Mouse (Mus musculus) heart, embryonic 16.5 days (tissue): Measurements from ENCODE around the gene Alkbh1. TPM values are rescaled to one million over a fixed set of nuclear protein-coding genes. Genes with fewer than 3 reads are reported as not detected.

ENCODE experiments used
- ATAC-seq: fragments of 200-750 bp; cut with Nextera tagmentation; replicated peaks from 2 replicates; pipeline ENCODE4 v1.8.0; 2017; ENCODE audit warnings: moderate number of reproducible peaks; ENCODE audit not compliant: insufficient read depth, low FRiP score; ENCODE audit errors: extremely low read depth
- H3K27ac ChIP-seq: fragments of 300-500 bp; sonication (generic); 2 replicates; pipeline ENCODE4 v1.5.1; 2014; ENCODE audit warnings: mild to moderate bottlenecking, low read length, control low read depth, moderate library complexity
- H3K27me3 ChIP-seq: fragments of 300-500 bp; sonication (generic); 2 replicates; pipeline ENCODE4 v1.6.1; 2014; ENCODE audit warnings: low read length, mixed read lengths; ENCODE audit not compliant: control insufficient read depth, insufficient read depth
- H3K36me3 ChIP-seq: fragments of 300-500 bp; sonication (generic); 2 replicates; pipeline ENCODE4 v1.6.1; 2014; ENCODE audit not compliant: control insufficient read depth, insufficient read depth
- H3K4me1 ChIP-seq: fragments of 300-500 bp; sonication (generic); 2 replicates; pipeline ENCODE4 v1.6.1; 2014; ENCODE audit warnings: low read length, mixed read lengths; ENCODE audit not compliant: control insufficient read depth, insufficient read depth
- H3K4me2 ChIP-seq: fragments of 300-500 bp; sonication (generic); 2 replicates; pipeline ENCODE4 v1.6.1; 2014; ENCODE audit warnings: low read depth, mild to moderate bottlenecking, control low read depth, low read length
- H3K4me3 ChIP-seq: fragments of 300-500 bp; sonication (generic); 2 replicates; pipeline ENCODE4 v1.5.1; 2014; ENCODE audit warnings: mild to moderate bottlenecking, control low read depth, low read length
- H3K9ac ChIP-seq: fragments of 300-500 bp; sonication (generic); 2 replicates; pipeline ENCODE4 v1.6.1; 2014; ENCODE audit warnings: low read length, control low read depth
- H3K9me3 ChIP-seq: fragments of 300-500 bp; sonication (generic); replicated peaks from 2 replicates; pipeline ENCODE4 v1.6.1; 2016; ENCODE audit warnings: low read length; ENCODE audit not compliant: control insufficient read depth
- WGBS: fragments of 180-500 bp; shearing (Covaris S2); extraction: QIAGEN DNeasy Blood & Tissue Kit; methylation state at CpG from one replicate; pipeline ENCODE4 v1.1.7; 2014; 5-methylcytosine and 5-hydroxymethylcytosine counted together
- polyA plus RNA-seq: library from polyadenylated mRNA; unstranded; fragments of >200 nt; fragmentation: Nextera tagmentation; extraction: Ambion mirVana; gene quantifications from 2 replicates; pipeline ENCODE4 v1.2.1, GENCODE M21; 2015

Gene Alkbh1
- polyA plus RNA-seq, 1 experiment from 2014 or later, result 37.5 TPM

- H3K9ac ChIP-seq, result peak overlapping the region; percentile 30
Measured at GRCm38 (mm10) chr12:87407869-87408605, 35.8 kb downstream of the Alkbh1 start.

DNA sequence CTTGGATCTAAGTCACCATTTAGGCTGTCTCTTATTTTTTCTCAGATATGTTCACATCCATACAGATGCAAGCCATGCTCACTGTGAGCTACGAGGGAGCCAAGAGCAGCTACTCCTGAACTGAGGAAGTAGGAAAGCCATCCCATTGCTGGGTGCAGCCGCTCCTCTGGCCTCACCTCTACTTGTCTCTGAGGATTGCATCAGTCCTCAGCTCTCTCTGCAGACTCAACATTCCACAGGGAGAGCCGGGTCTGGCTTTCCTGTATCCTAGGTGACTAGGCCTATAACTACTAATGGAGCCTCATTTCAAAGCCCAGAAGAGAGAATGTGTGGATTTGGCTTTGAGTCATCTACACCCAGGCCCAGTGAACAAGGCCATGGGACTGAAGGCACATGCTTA, 38.1 kb downstream of the Alkbh1 start:
- Histone ChIP-seq H3K36me3 (no peaks in the 10 kb centered on the region), H3K4me3 (no peak overlapping the region), H3K9ac (no peak overlapping the region), H3K27me3 (no peaks in the 10 kb centered on the region), H3K27ac (no peak overlapping the region), H3K9me3 (no peaks in the 10 kb centered on the region), H3K4me2 (no peak overlapping the region), H3K4me1 (peaks cover 10% of the 10 kb centered on the region)
- no peak for ATAC-seq
- 56% methylated on average over 3 of the region's 3 CpGs for WGBS

More at GRCm38 (mm10) chr12:87407869-87408605, 35.8 kb downstream of the Alkbh1 start:
- Histone ChIP-seq H3K9me3 (no peaks in the 10 kb centered on the region), H3K36me3 (no peaks in the 10 kb centered on the region), H3K27ac (peak overlapping the region; percentile 72), H3K4me1 (peaks cover 20% of the 10 kb centered on the region), H3K4me3 (peak overlapping the region; percentile 30), H3K4me2 (peak overlapping the region; percentile 57), H3K27me3 (no peaks in the 10 kb centered on the region)
- peak; percentile 47 for ATAC-seq
- WGBS, result 15% methylated on average over 21 of the region's 21 CpGs

DNA sequence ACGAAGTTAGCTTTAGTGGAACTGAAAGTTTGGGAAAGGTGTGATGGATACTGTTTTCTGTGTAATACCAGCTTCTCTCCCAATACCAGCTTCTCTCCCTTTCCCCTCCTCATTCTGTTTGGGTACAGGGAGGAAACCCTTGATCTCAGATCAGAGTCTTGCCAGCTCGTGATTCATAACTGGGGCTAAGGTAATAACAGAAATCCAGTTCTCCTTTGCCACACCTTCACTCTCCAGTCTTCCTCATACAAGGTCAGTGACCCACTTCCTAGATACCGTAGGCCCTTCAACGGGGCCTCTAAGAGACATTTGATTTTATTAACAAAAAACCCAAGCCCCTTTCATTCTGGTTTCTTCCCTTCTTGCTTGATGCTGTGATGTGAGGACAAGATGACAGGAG, 38.7 kb downstream of the Alkbh1 start:
- Histone ChIP-seq H3K9me3 (no peaks in the 10 kb centered on the region), H3K27ac (no peak overlapping the region), H3K4me1 (peaks cover 10% of the 10 kb centered on the region), H3K4me3 (no peak overlapping the region), H3K36me3 (no peaks in the 10 kb centered on the region), H3K4me2 (no peak overlapping the region), H3K9ac (no peak overlapping the region), H3K27me3 (no peaks in the 10 kb centered on the region)
- whole genome bisulfite sequencing, result 78% methylated on average over 4 of the region's 4 CpGs
- ATAC-seq, result no peak

DNA sequence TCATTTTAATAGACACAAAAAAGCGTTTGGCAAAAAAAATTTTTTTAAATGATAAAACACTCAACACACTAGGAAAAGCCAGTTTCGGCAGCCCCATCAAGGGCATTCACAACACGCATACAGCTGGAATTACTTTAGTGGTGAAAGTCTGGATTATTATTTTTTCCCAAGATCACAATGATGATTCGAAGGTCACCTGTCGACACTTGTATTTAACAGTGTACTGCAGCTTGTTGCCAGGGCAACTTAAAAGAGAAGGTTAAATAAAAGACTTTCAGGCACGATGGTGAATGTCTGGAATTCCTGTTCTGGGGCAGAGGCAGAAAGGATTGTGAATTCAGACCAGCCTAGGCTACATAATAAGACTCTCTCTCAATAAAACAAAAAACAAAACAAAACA, 41.9 kb downstream of the Alkbh1 start:
- Histone ChIP-seq H3K27me3 (no peaks in the 10 kb centered on the region), H3K36me3 (no peaks in the 10 kb centered on the region), H3K4me2 (no peak overlapping the region), H3K4me1 (no peaks in the 10 kb centered on the region), H3K27ac (no peak overlapping the region), H3K4me3 (no peak overlapping the region), H3K9ac (no peak overlapping the region), H3K9me3 (no peaks in the 10 kb centered on the region)
- WGBS, result 43% methylated on average over 6 of the region's 6 CpGs
- ATAC-seq, result no peak

GRCm38 (mm10) chr12:87399119-87399819, 44.5 kb downstream of the Alkbh1 start:
- WGBS, result 70% methylated on average over 10 of the region's 10 CpGs
- H3K9ac ChIP-seq, result no peak overlapping the region
- no peak for ATAC-seq
- no peak overlapping the region for H3K4me3 ChIP-seq
- H3K27ac ChIP-seq, result no peak overlapping the region
- no peaks in the 10 kb centered on the region for H3K4me1 ChIP-seq
- no peaks in the 10 kb centered on the region for H3K9me3 ChIP-seq
- H3K27me3 ChIP-seq, result no peaks in the 10 kb centered on the region
- no peak overlapping the region for H3K4me2 ChIP-seq
- no peaks in the 10 kb centered on the region for H3K36me3 ChIP-seq

DNA sequence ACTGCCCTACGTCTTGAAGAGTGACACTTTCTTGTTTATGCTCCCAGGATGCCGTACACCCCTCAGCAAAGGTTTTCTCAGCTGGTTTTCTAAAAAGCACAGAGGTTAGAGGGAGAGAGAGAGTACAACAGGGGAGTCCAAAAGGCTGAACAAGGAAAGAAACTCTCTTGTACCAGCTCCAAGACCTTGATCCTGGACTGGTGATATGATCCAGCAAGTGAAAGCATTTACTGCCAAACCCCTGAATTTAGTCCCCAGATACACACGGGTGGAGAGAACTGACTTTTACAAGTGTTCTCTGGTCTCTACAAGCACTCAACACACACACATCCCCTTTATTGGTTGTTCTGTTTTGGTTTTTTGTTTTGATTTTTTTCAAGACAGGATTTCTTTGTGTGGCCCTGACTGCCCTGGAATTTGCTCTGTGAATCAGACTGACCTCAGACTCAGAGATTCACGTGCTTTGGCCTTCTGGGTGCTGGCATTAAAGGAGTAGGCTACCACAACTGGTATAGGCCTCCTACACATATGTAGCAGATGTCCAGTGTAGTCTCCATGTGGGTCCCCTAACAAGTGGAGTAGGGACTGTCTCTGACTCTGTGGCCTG, 45.9 kb downstream of the Alkbh1 start:
- no peak overlapping the region for H3K9ac ChIP-seq
- H3K27me3 ChIP-seq, result no peaks in the 10 kb centered on the region
- no peak for ATAC-seq
- no peaks in the 10 kb centered on the region for H3K4me1 ChIP-seq
- 68% methylated on average over 4 of the region's 4 CpGs for WGBS
- no peaks in the 10 kb centered on the region for H3K9me3 ChIP-seq
- no peaks in the 10 kb centered on the region for H3K36me3 ChIP-seq
- H3K27ac ChIP-seq, result no peak overlapping the region
- H3K4me3 ChIP-seq, result no peak overlapping the region
- no peak overlapping the region for H3K4me2 ChIP-seq

DNA sequence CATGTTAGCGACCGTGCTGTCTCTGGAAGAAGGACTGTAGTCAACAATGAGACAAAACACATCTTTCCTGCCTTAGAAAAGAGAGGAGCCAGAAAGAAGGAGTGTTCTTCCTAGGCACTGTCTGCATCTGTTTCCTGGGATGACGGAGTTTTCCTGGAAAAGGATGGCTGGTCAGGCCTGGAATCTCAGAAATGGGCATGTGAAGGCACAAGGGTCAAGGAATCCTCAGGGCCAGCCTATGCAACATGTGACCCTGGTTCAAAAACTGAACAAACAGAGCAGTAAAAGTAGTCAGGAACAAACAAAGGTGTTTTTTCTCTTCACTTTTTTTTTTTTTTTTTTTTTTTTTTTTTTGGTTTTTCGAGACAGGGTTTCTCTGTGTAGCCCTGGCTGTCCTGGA, 46.7 kb downstream of the Alkbh1 start:
- no peak for ATAC-seq
- H3K9ac ChIP-seq, result no peak overlapping the region
- no peaks in the 10 kb centered on the region for H3K9me3 ChIP-seq
- no peak overlapping the region for H3K4me2 ChIP-seq
- H3K4me1 ChIP-seq, result no peaks in the 10 kb centered on the region
- H3K4me3 ChIP-seq, result no peak overlapping the region
- H3K27me3 ChIP-seq, result no peaks in the 10 kb centered on the region
- H3K27ac ChIP-seq, result no peak overlapping the region
- WGBS, result 74% methylated on average over 4 of the region's 4 CpGs
- no peaks in the 10 kb centered on the region for H3K36me3 ChIP-seq

DNA sequence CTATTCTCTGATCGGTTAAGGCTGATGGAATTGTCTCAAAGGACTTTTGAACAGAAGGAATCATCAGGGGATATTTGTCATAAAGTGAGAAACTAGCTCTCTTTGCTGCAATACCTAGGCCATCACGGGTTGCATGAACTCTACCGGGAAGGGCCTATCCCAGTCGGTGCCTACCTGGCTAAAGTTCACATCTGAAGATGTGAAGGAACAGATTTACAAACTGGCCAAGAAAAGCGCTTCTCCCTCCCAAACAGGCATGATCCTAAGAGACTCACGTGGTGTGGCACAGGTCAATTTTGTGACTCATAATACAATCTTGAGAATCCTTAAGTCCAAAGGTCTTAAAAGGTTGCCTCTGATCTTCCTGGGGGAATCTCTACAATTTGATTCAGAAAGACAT, 49.5 kb downstream of the Alkbh1 start:
- H3K4me2 ChIP-seq, result no peak overlapping the region
- whole genome bisulfite sequencing, result 85% methylated on average over 6 of the region's 6 CpGs
- H3K9me3 ChIP-seq, result no peaks in the 10 kb centered on the region
- no peaks in the 10 kb centered on the region for H3K4me1 ChIP-seq
- no peaks in the 10 kb centered on the region for H3K27me3 ChIP-seq
- no peak overlapping the region for H3K9ac ChIP-seq
- H3K36me3 ChIP-seq, result no peaks in the 10 kb centered on the region
- no peak for ATAC-seq
- H3K27ac ChIP-seq, result no peak overlapping the region
- H3K4me3 ChIP-seq, result no peak overlapping the region
